Comparison of ENCODE assay signal across 8 mouse cellular contexts in genomic region chr9:72133089-72133771, GRCm38 (mm10). TPM values are rescaled to one million over a fixed set of nuclear protein-coding genes. Genes with fewer than 3 reads are reported as not detected.
DNase-seq lines count a peak whose midpoint lies in the region; ATAC-seq and TF ChIP-seq lines count a peak whose summit lies in the region.

No protein-coding gene starts in this region.

- peak overlapping the region; percentile 85 for H3K27ac ChIP-seq in embryonic facial prominence, embryonic 11.5 days (replicated peaks; ENCODE audit: low read depth, low read length)
- H3K27ac ChIP-seq in kidney, adult 2 months (ENCODE audit: insufficient read depth, low read depth, low read length) = peak overlapping the region; percentile 51
- H3K27ac ChIP-seq in limb, embryonic 14.5 days (replicated peaks; ENCODE audit: low read depth, low read length) = peak overlapping the region; percentile 94
- peak overlapping the region; percentile 92 for H3K27ac ChIP-seq in midbrain, embryonic 16.5 days (ENCODE audit: low read length)
- peak overlapping the region; percentile 97 for H3K27ac ChIP-seq in spleen, adult 2 months (ENCODE audit: insufficient read depth, low read length)

- no peak for TF ChIP-seq POLR2A in kidney, adult 2 months (IDR thresholded peaks at IDR 0.05; ENCODE audit: low read depth, low read length)
- peak; percentile 73; the same call in 1 of the 2 replicates for TF ChIP-seq POLR2A in limb, embryonic 14.5 days (IDR thresholded peaks at IDR 0.05; ENCODE audit: borderline replicate concordance, extremely low read depth, insufficient read depth, insufficient read length)
- TF ChIP-seq POLR2A in spleen, adult 2 months (IDR thresholded peaks at IDR 0.05; ENCODE audit: low read depth, low read length) = peak; percentile 27

- no peaks in the 10 kb centered on the region for H3K9me3 ChIP-seq in embryonic facial prominence, embryonic 11.5 days (replicated peaks; ENCODE audit: control insufficient read depth, low read length)
- H3K9me3 ChIP-seq in limb, embryonic 14.5 days (ENCODE audit: control insufficient read depth, low read length) = no peaks in the 10 kb centered on the region
- H3K9me3 ChIP-seq in midbrain, embryonic 16.5 days (replicated peaks; ENCODE audit: control insufficient read depth, low read length, poor library complexity, severe bottlenecking) = no peaks in the 10 kb centered on the region

- TF ChIP-seq CTCF in kidney, adult 2 months (conservative IDR thresholded peaks at IDR 0.05; ENCODE audit: insufficient read depth, insufficient read length, low read depth, low read length) = no peak
- no peak for TF ChIP-seq CTCF in spleen, adult 2 months (IDR thresholded peaks at IDR 0.05; ENCODE audit: extremely low read depth, insufficient read depth, insufficient read length, insufficient replicate concordance)

- peak overlapping the region; percentile 89 for H3K9ac ChIP-seq in embryonic facial prominence, embryonic 11.5 days (replicated peaks; ENCODE audit: low read length)
- H3K9ac ChIP-seq in limb, embryonic 14.5 days (ENCODE audit: low read depth, low read length, severe bottlenecking) = peak overlapping the region; percentile 91
- peak overlapping the region; percentile 94 for H3K9ac ChIP-seq in midbrain, embryonic 16.5 days (ENCODE audit: low read depth, low read length)

- peak overlapping the region; percentile 57 for H3K4me3 ChIP-seq in embryonic facial prominence, embryonic 11.5 days (ENCODE audit: low read depth, low read length)
- peak overlapping the region; percentile 70 for H3K4me3 ChIP-seq in kidney, adult 2 months (ENCODE audit: insufficient read depth, low read depth, low read length)
- H3K4me3 ChIP-seq in limb, embryonic 14.5 days (replicated peaks; ENCODE audit: low read length) = peak overlapping the region; percentile 72
- H3K4me3 ChIP-seq in midbrain, embryonic 16.5 days (ENCODE audit: low read depth, low read length) = peak overlapping the region; percentile 81
- peak overlapping the region; percentile 77 for H3K4me3 ChIP-seq in spleen, adult 2 months (ENCODE audit: extremely low read depth, insufficient read depth, insufficient read length)

- DNase-seq in 3134 (ENCODE audit: extremely low read depth, insufficient read length, low spot score) = peak; percentile 95
- DNase-seq in adrenal gland, postnatal 25 days = peak; percentile 88
- DNase-seq in embryonic facial prominence, embryonic 11.5 days (ENCODE audit: low spot score) = peak; percentile 89
- peak; percentile 89 to 95 for DNase-seq in heart, adult 18-20 months
- peak; percentile 93 for DNase-seq in kidney, adult 2 months
- DNase-seq in limb, embryonic 14.5 days (ENCODE audit: low spot score) = peak; percentile 83
- DNase-seq in spleen, adult 2 months (ENCODE audit: low read depth in 1 of 2, low spot score in 2 of 2) = peak; percentile 68 to 73

- WGBS in embryonic facial prominence, embryonic 11.5 days = 2% methylated on average over 56 of the region's 56 CpGs
- WGBS in kidney, adult 2 months = 2% methylated on average over 56 of the region's 56 CpGs
- WGBS in limb, embryonic 14.5 days = 2% methylated on average over 36 of the region's 56 CpGs
- 1% methylated on average over 56 of the region's 56 CpGs for WGBS in midbrain, embryonic 16.5 days
- under 1% methylated on average over 56 of the region's 56 CpGs for WGBS in spleen, adult 2 months

- H3K4me1 ChIP-seq in embryonic facial prominence, embryonic 11.5 days (ENCODE audit: control insufficient read depth, insufficient read depth, low read length) = no peaks in the 10 kb centered on the region
- H3K4me1 ChIP-seq in kidney, adult 2 months (ENCODE audit: control insufficient read depth, insufficient read depth, low read length) = peaks cover 2% of the 10 kb centered on the region; the same call in 1 of the 2 replicates
- H3K4me1 ChIP-seq in limb, embryonic 14.5 days (ENCODE audit: control insufficient read depth, insufficient read depth, low read length) = peaks cover 11% of the 10 kb centered on the region
- H3K4me1 ChIP-seq in midbrain, embryonic 16.5 days (ENCODE audit: control insufficient read depth, insufficient read depth, low read length) = peaks cover 12% of the 10 kb centered on the region
- peaks cover 3% of the 10 kb centered on the region for H3K4me1 ChIP-seq in spleen, adult 2 months (ENCODE audit: control insufficient read depth, insufficient read depth, insufficient read length)

- H3K4me2 ChIP-seq in embryonic facial prominence, embryonic 11.5 days (ENCODE audit: low read depth, low read length) = peak overlapping the region; percentile 73
- peak overlapping the region; percentile 91 for H3K4me2 ChIP-seq in limb, embryonic 14.5 days (replicated peaks; ENCODE audit: low read depth, low read length, severe bottlenecking)
- H3K4me2 ChIP-seq in midbrain, embryonic 16.5 days (ENCODE audit: low read length) = peak overlapping the region; percentile 91

- ATAC-seq in embryonic facial prominence, embryonic 11.5 days (replicated peaks; ENCODE audit: insufficient number of reproducible peaks, low FRiP score, low TSS enrichment, low read depth) = peak; percentile 93
- peak; percentile 90 for ATAC-seq in limb, embryonic 14.5 days (ENCODE audit: low FRiP score, low read depth)
- peak; percentile 94 for ATAC-seq in midbrain, embryonic 16.5 days

- H3K36me3 ChIP-seq in embryonic facial prominence, embryonic 11.5 days (replicated peaks; ENCODE audit: control insufficient read depth, insufficient read depth, low read depth, low read length) = no peaks in the 10 kb centered on the region
- no peaks in the 10 kb centered on the region for H3K36me3 ChIP-seq in kidney, adult 2 months (ENCODE audit: control insufficient read depth, insufficient read depth, low read length)
- H3K36me3 ChIP-seq in limb, embryonic 14.5 days (ENCODE audit: control insufficient read depth, insufficient read depth, low read length) = no peaks in the 10 kb centered on the region
- no peaks in the 10 kb centered on the region for H3K36me3 ChIP-seq in midbrain, embryonic 16.5 days (ENCODE audit: control insufficient read depth, insufficient read depth, low read length)
- H3K36me3 ChIP-seq in spleen, adult 2 months (ENCODE audit: control insufficient read depth, insufficient read depth, low read length) = no peaks in the 10 kb centered on the region

- no peaks in the 10 kb centered on the region for H3K27me3 ChIP-seq in embryonic facial prominence, embryonic 11.5 days (ENCODE audit: control insufficient read depth, insufficient read depth, low read length)
- no peaks in the 10 kb centered on the region for H3K27me3 ChIP-seq in kidney, adult 2 months (replicated peaks; ENCODE audit: control insufficient read depth, insufficient read depth, low read length)
- H3K27me3 ChIP-seq in limb, embryonic 14.5 days (ENCODE audit: control insufficient read depth, insufficient read depth, low read length) = no peaks in the 10 kb centered on the region
- no peaks in the 10 kb centered on the region for H3K27me3 ChIP-seq in midbrain, embryonic 16.5 days (ENCODE audit: control insufficient read depth, insufficient read depth, low read depth, low read length)
- no peaks in the 10 kb centered on the region for H3K27me3 ChIP-seq in spleen, adult 2 months (ENCODE audit: control insufficient read depth, insufficient read depth, low read length)

RNA-seq across cellular contexts. Expression of gene Tcf12, which starts 21.6 kb away (rescaled TPM):
- 83.1 and 89.3 TPM in 2 replicates for total RNA-seq in adrenal gland, postnatal 25 days (2021)
- polyA plus RNA-seq in embryonic facial prominence, embryonic 11.5 days (2014; fragmentation: Nextera tagmentation; extraction: Ambion mirVana) = 204 and 230 TPM in 2 replicates
- 10 to 100 TPM; 29.6 to 32.0 TPM for total RNA-seq in heart, adult 18-20 months (2021)
- 50.0 and 59.9 TPM in 2 replicates for polyA plus RNA-seq in kidney, adult 2 months (2012; rRNA removed)
- polyA plus RNA-seq in limb, embryonic 14.5 days (2012; rRNA removed) = 158 and 226 TPM in 2 replicates
- 111 and 115 TPM in 2 replicates for polyA plus RNA-seq in limb, embryonic 14.5 days (2014; fragmentation: Nextera tagmentation; extraction: Ambion mirVana)
- 43.6 and 43.8 TPM in 2 replicates for polyA plus RNA-seq in midbrain, embryonic 16.5 days (2015; fragmentation: Nextera tagmentation; extraction: Ambion mirVana)
- 52.1 and 52.5 TPM in 2 replicates for polyA plus RNA-seq in spleen, adult 2 months (2012; rRNA removed)

Comparison
In these comparisons a context has a peak if more than half of its experiments do, and no peak if none do; other contexts are left out.
1. Peak in every context shown above with its lines: DNase-seq, ATAC-seq, H3K4me3 ChIP-seq and H3K27ac ChIP-seq.